Mouse (Mus musculus): ENCODE results near the gene Alpk1.

DNA sequence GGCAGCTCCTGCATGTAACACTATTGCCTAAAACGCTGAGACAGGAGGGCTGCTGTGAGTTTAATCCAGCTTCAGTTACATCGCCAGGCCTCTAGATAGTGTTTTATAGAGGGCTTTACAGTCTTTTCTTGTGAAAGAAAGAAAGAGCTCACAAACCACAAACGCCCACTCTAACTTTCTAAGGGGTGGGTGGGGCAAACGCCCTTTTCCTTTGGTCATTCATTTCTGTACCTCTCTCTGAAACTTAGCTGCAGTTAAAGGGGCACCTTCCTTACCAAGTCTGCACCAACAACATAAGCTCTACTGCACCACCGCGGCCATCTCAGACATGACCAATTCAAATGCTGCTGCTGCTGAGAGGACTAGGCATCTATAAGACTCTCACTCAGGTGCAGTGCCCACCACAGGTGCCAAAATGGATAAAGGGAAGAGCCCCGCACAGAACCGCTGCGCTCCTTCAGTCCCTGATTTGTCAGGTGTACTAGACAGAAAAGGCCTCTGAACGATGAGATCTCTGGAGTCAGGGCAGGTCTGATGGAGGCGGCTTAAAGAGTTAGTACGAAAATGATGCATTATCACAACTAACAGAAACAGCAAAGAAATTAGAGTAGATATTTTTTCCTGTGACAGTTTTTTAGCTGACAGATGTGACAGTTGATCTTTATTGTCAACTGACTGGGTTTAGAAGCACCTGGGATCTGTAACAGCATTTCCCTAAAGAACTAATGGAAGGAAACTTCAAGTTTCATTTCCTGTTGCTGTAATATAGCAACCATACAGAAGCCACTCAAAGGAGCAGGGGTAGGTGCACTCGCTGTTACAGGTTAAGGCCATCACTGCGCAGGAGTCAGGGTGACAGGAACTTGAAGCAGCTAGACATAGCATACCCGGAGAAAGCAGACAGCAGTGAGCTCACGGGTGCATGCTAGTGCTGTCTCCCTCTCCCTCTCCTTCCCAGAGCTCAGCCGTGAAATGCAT is 43.8 kb upstream of the Alpk1 start:
- TF ChIP-seq CTCF (IDR thresholded peaks at IDR 0.05; ENCODE audit: low read depth, low read length), result no peak
- TF ChIP-seq POLR2A (IDR thresholded peaks at IDR 0.05; ENCODE audit: borderline replicate concordance, low read depth, low read length), result no peak
